Mouse (Mus musculus): ENCODE data around the gene Mrps22. TPM values are rescaled to one million over a fixed set of nuclear protein-coding genes. Genes with fewer than 3 reads are reported as not detected.

Mrps22 gene
- 56.5 and 68.2 TPM in 2 replicates for total RNA-seq (2021)
- long read RNA-seq, transcript Mrps22-201 (8 exons, 1,197 nt), result major isoform, 40 of 46 reads
- long read RNA-seq, partial matches to known transcripts, result 4 of 46 reads
- long read RNA-seq, other reads (novel, unspliced or antisense), result 2 of 46 reads

DNA sequence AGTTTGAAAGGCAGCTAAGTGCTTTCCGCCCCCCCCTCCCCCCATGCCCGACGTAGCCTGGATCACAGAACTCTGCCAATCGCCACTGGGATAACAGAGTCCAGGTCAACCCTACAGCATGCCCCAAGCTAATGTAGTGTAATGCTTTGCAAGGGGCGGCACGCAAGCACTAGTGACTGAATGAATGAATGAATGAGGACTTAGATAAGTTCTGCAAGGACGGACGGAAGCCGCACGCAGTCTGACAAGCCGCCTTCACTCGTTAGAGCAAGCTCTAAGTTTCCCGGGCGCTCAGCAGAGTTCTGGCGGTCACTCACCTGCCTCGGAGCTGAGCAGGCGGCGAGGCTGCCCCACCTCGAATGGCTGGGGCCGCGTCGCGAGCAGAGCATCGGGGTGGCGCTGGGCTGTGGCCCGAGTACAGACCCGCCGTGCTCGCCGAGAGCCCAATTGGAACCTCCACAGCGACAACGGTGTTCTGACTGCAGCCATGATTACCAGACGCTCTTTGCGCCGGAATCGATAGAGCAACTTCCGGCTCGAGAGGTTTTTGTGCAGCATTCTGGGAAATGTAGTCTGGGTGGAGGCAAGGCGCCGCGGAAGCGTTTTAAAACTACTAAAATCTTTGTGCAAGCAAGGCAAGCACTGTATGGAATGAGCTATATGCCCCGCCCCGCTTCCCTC lies at the start of gene Mrps22:
Gene Mrps22 (minus strand): TSS at position 505 of the 681 bp plus-strand sequence.
- peak; percentile 70 for DNase-seq

DNA sequence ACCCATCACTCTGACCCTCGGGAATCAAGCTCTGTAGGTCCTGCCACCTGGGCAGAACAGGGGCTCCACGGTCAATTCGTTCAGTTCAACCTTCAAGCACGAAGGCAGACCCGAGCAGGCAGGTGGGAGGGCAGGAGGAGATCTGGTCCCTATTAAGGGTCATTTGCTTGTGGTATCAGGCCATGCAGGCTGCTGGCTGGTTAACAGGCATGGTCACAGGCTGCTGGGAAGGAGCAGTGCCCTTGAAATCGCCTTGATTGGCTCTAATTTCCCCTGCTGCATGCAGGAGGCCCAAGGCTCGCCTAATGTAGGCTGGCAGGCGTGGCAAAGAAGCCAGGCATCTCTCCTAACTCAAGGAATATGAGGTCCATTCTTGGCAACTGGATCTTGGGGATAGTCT lies 49.1 kb upstream of the Mrps22 start:
- no peak for DNase-seq

DNA sequence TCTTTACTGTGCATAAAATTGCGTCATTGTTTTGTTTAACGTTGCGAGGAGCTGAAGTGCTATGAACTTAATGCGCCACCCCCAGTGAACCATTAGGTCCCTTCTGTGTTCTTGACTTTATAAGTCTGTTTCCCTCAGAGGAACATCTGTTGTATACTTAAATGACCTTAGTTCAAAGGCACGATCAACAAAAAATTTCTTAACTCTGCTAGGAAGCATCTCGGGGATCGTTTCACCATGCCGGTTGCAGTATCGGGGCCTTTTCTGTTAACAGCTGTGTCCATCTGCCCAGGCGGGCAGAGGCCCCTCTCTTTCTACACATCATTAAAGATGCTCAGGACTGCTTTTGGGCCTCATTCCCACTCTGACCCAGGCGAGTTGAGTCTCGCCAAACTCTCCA lies 46.0 kb upstream of the Mrps22 start:
- DNase-seq, result no peak

- peak; percentile 73 for DNase-seq
Measured at GRCm38 (mm10) chr9:98645750-98646149, 44.3 kb upstream of the Mrps22 start.

GRCm38 (mm10) chr9:98642126-98642525 lies 40.7 kb upstream of the Mrps22 start:
- no peak for DNase-seq

DNA sequence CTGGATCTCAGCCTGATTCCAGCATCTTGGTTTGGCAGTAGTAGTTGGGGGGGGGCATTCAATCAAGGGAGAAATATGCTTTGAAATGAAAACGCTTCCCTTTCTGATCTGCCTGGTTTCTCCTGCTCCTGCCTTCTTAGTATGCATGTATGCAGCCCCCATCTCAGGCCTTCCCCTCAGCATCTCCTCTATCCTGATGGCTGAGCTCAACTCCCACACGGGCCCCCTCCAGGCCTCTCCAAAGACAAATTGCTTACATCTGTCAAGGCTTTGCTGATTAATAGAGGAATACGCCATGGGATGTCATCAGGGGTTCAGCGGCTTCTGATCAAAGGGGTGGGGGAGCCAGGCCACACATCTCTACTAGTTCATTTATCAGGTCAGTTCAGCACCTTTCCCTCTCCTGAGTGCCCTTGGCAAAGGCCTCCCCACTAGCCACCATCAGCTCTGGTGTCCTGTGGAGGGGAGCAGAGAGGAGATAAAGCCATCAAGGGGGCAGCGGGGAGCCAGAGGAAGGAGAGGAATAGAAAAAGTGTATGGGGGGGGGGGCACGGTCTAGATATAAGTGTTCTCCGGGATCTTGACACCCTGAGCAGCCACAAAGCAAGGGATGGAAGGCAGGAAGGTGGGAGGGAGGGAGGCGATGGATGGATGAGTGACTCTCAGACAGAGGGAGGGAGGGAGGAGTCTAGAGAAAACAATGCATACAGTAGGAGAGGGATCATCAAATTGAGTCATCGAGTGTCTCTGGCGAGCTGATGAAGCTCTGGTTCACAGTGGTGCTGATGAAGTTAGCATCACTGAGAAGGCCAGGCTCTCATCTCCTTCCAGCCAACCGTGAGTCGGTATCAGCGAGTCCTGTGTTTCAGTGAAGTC lies 32.1 kb upstream of the Mrps22 start:
- no peak for DNase-seq

DNA sequence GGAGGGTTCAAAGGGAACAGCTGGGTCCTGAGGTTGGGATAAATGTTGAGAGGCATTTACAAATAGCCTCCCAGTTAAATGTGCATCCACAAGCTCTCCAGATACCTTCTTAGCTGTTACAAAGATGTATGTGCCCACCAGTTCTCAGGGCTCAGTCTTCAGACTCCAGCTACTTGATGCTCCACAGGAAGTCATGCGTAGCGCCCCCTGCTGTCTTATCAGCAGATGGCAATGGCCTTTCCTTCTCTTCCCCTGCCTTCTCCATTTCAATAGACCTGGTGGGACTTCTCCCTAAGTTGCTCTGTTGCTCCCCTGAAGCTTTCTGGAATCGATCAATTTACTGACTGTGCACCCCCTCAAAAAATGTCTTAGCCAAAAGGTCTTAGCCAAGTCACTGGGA lies 27.0 kb upstream of the Mrps22 start:
- no peak for DNase-seq

DNA sequence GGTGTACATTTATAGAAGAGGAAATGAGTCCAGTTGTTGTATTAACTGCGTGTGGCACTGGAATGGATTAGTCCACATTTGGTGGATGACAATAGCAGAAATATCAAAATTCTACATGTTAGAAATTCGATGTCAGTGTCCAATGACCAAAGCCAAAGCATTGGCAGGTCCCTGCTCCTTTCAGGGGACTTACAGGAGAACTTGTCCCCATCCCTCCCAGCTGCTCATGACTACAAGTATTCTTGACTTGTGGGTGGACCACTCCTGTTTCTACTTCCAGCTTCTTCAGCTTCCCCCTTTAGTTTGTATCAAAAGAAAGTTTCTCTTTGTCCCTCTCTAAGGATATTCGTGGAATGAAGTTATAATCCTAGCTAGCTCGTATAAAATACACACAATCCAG lies 3.4 kb upstream of the Mrps22 start:
- no peak for DNase-seq

GRCm38 (mm10) chr9:98601837-98602359 lies 438 bp upstream of the Mrps22 start:
- DNase-seq, result no peak

DNA sequence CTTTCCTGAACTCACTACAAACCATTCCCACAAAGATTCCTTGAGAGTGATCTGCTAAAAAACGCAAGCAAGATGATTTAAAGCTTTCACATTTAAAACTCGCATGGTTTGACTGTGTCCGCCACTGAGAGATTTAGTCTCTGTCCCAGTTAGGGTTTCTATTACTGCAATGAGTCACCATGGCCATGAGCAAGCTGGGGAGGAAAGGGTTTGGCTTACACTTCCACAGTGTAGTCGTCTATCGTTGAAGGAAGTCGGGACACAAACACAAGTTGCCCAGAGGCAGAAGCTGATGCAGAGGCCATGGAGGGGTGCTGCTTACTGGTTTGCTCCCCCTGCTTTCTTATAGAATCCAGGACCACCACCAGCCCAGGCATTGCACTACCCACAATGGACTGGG lies 1.4 kb downstream of the Mrps22 start:
- peak; percentile 13 for DNase-seq

- DNase-seq, result no peak
Measured at GRCm38 (mm10) chr9:98583852-98584251, 17.6 kb downstream of the Mrps22 start.

GRCm38 (mm10) chr9:98563137-98564126 lies 38.0 kb downstream of the Mrps22 start, which contains the start of gene Copb2:
Copb2 (plus strand) TSS chr9:98563721.
- DNase-seq, result peak; percentile 99

- DNase-seq, result no peak
Measured at GRCm38 (mm10) chr9:98544042-98544441, 57.4 kb downstream of the Mrps22 start.

Other genes with a start within 250 kb of the Mrps22 start
- 2.5 and 5.2 TPM in 2 replicates for gene Rbp1, start 178.7 kb downstream of the Mrps22 start, total RNA-seq (2021)
- gene Rbp2, start 115.5 kb downstream of the Mrps22 start, total RNA-seq (2021), result not detected in 2 replicates
- 112 and 124 TPM in 2 replicates for gene Copb2, start 37.9 kb downstream of the Mrps22 start, total RNA-seq (2021)
- not detected in 2 replicates for gene Prr23a1, start 240.8 kb upstream of the Mrps22 start, total RNA-seq (2021)